Mouse (Mus musculus): ENCODE results near the gene Usp15.

The Usp15 gene

DNA sequence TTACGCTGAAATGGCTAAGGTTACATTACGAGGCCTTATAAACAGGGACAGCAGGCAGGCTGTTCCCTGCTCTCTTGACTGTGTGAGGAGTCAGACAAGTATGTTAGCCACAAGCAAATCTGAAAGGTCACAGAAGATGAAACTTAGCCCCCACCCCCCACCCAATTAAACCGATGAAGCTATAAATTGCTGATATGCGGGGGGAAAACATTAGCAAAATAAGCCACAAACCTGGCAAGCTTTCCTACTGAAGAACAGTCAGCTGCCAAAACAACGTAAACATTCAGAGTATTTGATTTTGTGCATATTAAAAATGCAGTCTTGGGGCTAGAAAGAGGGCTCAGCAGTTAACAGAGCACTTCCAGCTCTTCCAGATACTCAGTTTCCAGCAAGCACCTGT, 88.7 kb downstream of the Usp15 start:
- DNase-seq (ENCODE audit: low spot score in 2 of 2) = no peak

GRCm38 (mm10) chr10:123101303-123101702, 95.5 kb downstream of the Usp15 start:
- DNase-seq (ENCODE audit: low spot score in 2 of 2) = no peak

DNA sequence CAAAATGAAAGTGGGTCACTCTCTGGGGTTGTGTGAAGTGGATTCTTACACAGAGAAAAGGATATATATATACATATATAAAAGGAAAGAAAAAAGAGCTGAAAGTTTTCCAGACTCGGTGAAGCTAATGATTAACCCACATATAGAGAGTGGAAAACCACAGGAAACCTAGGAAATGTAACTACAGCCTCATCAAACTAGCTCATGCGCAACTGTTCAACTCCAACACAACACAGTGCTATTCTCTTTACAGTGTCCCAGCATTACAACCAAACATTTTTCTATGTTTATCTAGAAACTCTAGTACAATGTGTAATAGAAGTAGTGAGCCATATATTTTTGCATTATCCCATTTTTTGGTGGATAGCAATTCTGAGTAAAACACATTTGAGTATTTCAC, 96.2 kb downstream of the Usp15 start:
- DNase-seq (ENCODE audit: low spot score in 2 of 2) = no peak

DNA sequence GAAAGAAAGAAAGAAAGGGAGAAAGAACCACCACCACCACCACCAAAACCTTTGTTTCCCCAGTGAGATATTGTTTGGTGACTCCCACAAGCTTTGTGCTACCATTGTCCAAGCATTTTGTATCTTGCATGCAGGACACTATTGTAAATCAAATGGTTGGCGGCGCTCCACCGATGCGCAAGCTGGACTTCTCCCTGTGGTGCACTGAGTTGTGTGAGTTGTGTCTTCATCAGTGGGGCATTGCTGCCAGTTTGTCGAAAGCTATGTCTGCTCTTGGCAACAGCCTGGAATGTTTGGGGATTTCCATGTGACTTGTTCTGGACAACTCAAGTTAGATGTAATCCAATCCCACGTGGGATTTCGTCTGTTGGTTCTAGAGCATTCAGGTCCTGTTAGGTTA, 102.3 kb downstream of the Usp15 start:
- no peak for DNase-seq (ENCODE audit: low spot score in 2 of 2)

GRCm38 (mm10) chr10:123092577-123092976, 104.2 kb downstream of the Usp15 start:
- DNase-seq (ENCODE audit: low spot score in 2 of 2) = no peak

DNA sequence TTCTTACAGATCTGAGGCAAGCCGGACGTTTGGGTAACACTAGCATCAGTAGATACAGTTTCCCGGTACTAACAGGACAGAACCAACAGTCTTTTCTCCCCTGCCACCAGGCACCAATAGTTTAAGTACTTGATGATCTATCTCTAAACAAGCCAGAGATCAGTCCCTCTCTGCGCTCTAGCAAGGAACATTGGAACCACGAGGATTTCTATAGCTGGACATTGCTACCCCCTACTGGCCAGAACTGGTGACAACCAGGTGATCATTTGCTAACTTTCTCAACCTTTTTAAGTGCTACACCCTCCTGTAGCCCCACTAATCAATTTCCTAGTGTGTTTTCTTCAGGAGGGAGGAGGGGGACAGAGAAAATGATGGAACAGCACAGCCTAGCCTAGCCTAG, 105.1 kb downstream of the Usp15 start:
- DNase-seq (ENCODE audit: low spot score in 2 of 2) = no peak

GRCm38 (mm10) chr10:123089425-123089930, 107.3 kb downstream of the Usp15 start:
- DNase-seq (ENCODE audit: low spot score in 2 of 2) = no peak

- no peak for DNase-seq (ENCODE audit: low spot score in 2 of 2)
Observed at GRCm38 (mm10) chr10:123086847-123087246, 109.9 kb downstream of the Usp15 start.

GRCm38 (mm10) chr10:123084900-123085641, 111.7 kb downstream of the Usp15 start:
- DNase-seq (ENCODE audit: low spot score in 2 of 2) = no peak

DNA sequence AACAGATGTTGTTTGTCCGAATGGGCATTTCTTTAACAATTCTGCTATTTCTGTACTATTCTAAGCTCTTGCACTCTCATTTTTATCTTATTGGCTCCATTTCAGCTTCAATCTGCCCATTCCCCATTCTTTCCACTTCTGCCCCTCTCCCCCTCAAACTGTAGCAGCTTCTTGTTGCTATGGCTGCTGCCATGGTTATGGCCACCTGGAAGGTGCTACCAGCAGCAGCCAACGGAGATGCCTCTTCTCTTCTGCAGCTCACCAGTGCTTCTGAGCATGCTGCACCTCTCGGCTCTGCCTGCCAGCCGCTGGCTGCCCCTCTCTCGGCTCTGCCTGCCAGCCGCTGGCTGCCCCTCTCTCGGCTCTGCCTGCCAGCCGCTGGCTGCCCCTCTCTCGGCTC, 112.5 kb downstream of the Usp15 start:
- no peak for DNase-seq (ENCODE audit: low spot score in 2 of 2)

- DNase-seq (ENCODE audit: low spot score in 2 of 2) = peak; percentile 95 to 97
Observed at GRCm38 (mm10) chr10:123076245-123077023, 120.4 kb downstream of the Usp15 start, which contains the start of gene Mon2. Mon2 (minus strand) TSS chr10:123076505.

- DNase-seq (ENCODE audit: low spot score in 2 of 2) = no peak
Observed at GRCm38 (mm10) chr10:123075751-123076242, 121.0 kb downstream of the Usp15 start.

GRCm38 (mm10) chr10:123071997-123072396, 124.8 kb downstream of the Usp15 start:
- DNase-seq (ENCODE audit: low spot score in 2 of 2) = no peak

- DNase-seq (ENCODE audit: low spot score in 2 of 2) = no peak
Observed at GRCm38 (mm10) chr10:123063021-123063420, 133.8 kb downstream of the Usp15 start.

DNA sequence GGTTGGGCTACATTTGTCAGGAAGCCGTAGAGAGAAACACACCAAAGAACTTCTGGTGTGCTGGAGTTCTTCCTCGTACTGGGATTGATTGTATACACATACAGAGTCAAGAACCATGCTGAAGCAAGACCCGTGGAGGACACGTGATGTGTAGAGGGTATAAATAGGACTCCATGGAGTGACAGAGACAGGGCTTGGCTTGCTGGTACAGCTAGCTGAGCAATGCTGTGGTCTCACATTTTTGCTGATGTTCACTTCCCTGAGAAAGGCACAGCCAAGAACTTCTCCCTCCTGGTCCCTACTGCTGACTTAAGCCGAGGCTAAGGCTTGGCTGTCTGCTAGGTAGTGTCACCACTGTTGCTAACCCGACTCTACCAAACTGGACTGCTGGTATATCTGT, 136.0 kb downstream of the Usp15 start:
- DNase-seq (ENCODE audit: low spot score in 2 of 2) = no peak

GRCm38 (mm10) chr10:123057082-123057481, 139.7 kb downstream of the Usp15 start:
- no peak for DNase-seq (ENCODE audit: low spot score in 2 of 2)

- DNase-seq (ENCODE audit: low spot score in 2 of 2) = no peak
Observed at GRCm38 (mm10) chr10:123056463-123056862, 140.3 kb downstream of the Usp15 start.

DNA sequence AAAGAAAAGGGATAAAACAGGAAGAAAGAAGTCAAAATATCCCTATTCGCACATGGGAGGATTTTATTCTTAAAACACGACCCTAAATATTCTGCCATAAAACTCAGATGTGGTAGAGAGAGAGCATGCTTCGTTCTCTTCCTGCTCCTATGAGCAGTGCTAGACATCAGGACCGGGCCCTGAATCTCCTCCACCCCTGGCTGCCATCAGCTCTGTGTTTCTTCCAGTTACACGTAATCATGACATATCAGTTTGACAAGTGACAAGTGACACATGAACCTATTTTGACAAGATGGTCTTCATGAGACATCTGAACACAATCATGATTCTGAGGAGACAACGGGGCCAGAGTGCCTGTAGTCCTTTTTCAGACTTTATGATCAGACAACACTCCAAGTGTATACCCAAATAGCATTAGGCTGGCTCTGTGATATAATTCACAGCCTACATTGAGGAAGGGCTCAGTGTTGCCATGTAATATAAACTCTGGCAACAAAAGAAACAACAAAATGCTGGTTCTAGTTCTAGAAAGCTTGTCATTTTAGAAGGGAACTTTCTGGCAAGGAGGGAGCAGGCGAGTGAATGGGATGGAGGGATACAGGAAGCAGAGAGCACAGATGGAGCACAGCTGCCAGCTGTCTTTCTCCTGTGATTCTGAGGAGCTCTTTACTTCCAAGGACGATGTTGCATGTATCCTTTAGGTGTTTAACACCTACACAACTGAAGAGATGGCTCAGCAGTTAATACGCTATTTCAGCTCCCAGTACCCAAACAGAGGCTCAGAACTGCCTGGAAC, 141.4 kb downstream of the Usp15 start:
- DNase-seq (ENCODE audit: low spot score in 2 of 2) = no peak

Data from urinary bladder, postnatal 4 days (tissue).